Mouse (Mus musculus) T-helper 1 cell (primary cell): Measurements from ENCODE around the gene Ciapin1.
"Not testable (repeated sequence)": the region's sequence is repeated elsewhere in the genome, so short reads cannot be mapped to it uniquely, and the experiment has no call there.

ENCODE experiments used
- in situ Hi-C: fragments of 300-600 bp; cut with MboI, MseI; formaldehyde crosslinking; loops from one replicate; pipeline ENCODE4 v1.15.1; 2025; ENCODE audit warnings: high pct_unique_total_duplicates

The Ciapin1 gene

GRCm38 (mm10) chr8:94857011-94857345 is 18.8 kb upstream of the Ciapin1 start:
- in situ Hi-C loops = no loop called here

GRCm38 (mm10) chr8:94854761-94855160 is 16.6 kb upstream of the Ciapin1 start:
- in situ Hi-C loops = not testable (repeated sequence)

GRCm38 (mm10) chr8:94850049-94850448 is 11.9 kb upstream of the Ciapin1 start:
- in situ Hi-C loops = no loop called here

GRCm38 (mm10) chr8:94841183-94841582 is 3.0 kb upstream of the Ciapin1 start:
- in situ Hi-C loops = no loop called here

GRCm38 (mm10) chr8:94838600-94838999 is 442 bp upstream of the Ciapin1 start:
- in situ Hi-C loops = no loop called here

GRCm38 (mm10) chr8:94836456-94837240 is 1.5 kb downstream of the Ciapin1 start:
- in situ Hi-C loops = no loop called here

GRCm38 (mm10) chr8:94835751-94836150 is 2.4 kb downstream of the Ciapin1 start:
- in situ Hi-C loops = not testable (repeated sequence)

- in situ Hi-C loops = not testable (repeated sequence)
These were observed 4.2 kb downstream of the Ciapin1 start for GRCm38 (mm10) chr8:94833901-94834405.

GRCm38 (mm10) chr8:94828284-94828683 is 9.9 kb downstream of the Ciapin1 start:
- in situ Hi-C loops = no loop called here

- in situ Hi-C loops = no loop called here
These were observed 11.9 kb downstream of the Ciapin1 start for GRCm38 (mm10) chr8:94826210-94826609.

- in situ Hi-C loops = no loop called here
These were observed 13.0 kb downstream of the Ciapin1 start for GRCm38 (mm10) chr8:94825170-94825569.

GRCm38 (mm10) chr8:94822637-94823560 is 15.3 kb downstream of the Ciapin1 start:
- in situ Hi-C loops = no loop called here

GRCm38 (mm10) chr8:94821381-94821780 is 16.8 kb downstream of the Ciapin1 start:
- in situ Hi-C loops = no loop called here

GRCm38 (mm10) chr8:94820553-94820952 is 17.6 kb downstream of the Ciapin1 start:
- in situ Hi-C loops = no loop called here

- in situ Hi-C loops = loop anchor here (5.0 kb wide), 1 partner anchor 37 kb away; no protein-coding TSS in a partner anchor
These were observed 18.4 kb downstream of the Ciapin1 start for GRCm38 (mm10) chr8:94819671-94820179.

- in situ Hi-C loops = loop anchor here (5.0 kb wide), 1 partner anchor 36 kb away; no protein-coding TSS in a partner anchor
These were observed 20.2 kb downstream of the Ciapin1 start for GRCm38 (mm10) chr8:94817933-94818332.

- in situ Hi-C loops = no loop called here
These were observed 23.6 kb downstream of the Ciapin1 start for GRCm38 (mm10) chr8:94814556-94814955.

- in situ Hi-C loops = no loop called here
These were observed 25.5 kb downstream of the Ciapin1 start for GRCm38 (mm10) chr8:94812645-94813098.

- in situ Hi-C loops = no loop called here
These were observed 26.5 kb downstream of the Ciapin1 start for GRCm38 (mm10) chr8:94811654-94812053.

GRCm38 (mm10) chr8:94810855-94811254 is 27.3 kb downstream of the Ciapin1 start:
- in situ Hi-C loops = no loop called here

- in situ Hi-C loops = no loop called here
These were observed 28.0 kb downstream of the Ciapin1 start, which contains the start of gene Ccl17 for GRCm38 (mm10) chr8:94810153-94810552. Gene Ccl17 (plus strand): TSS chr8:94810453.

GRCm38 (mm10) chr8:94808372-94808771 is 29.8 kb downstream of the Ciapin1 start:
- in situ Hi-C loops = loop anchor here (5.0 kb wide), 1 partner anchor 101 kb away; no protein-coding TSS in a partner anchor
